Mouse (Mus musculus) midbrain, postnatal 0 days (tissue): ENCODE data around the gene Ppil1. TPM values are rescaled to one million over a fixed set of nuclear protein-coding genes. Genes with fewer than 3 reads are reported as not detected.
A peak's percentile ranks its signal among the peaks of the same experiment; 100 is the strongest.

Source experiments
- ATAC-seq: fragments of 200-750 bp; cut with Nextera tagmentation; 2 replicates; pipeline ENCODE4 v1.8.0; 2017; ENCODE audit warnings: moderate number of reproducible peaks, mild to moderate bottlenecking, moderate TSS enrichment, moderate library complexity; ENCODE audit not compliant: low FRiP score
- DNase-seq: peaks from one replicate; pipeline ENCODE4 v3.0.0-alpha.2; 2015; ENCODE audit warnings: low spot score
- H3K27ac ChIP-seq: fragments of 300-500 bp; sonication (generic); 2 replicates; pipeline ENCODE4 v1.5.1; 2014; ENCODE audit warnings: low read depth, mild to moderate bottlenecking, low read length, mixed read lengths
- H3K27me3 ChIP-seq: fragments of 300-500 bp; sonication (generic); 2 replicates; pipeline ENCODE4 v1.6.1; 2014; ENCODE audit warnings: low read length, control low read depth, mixed read lengths; ENCODE audit not compliant: insufficient read depth
- H3K36me3 ChIP-seq: fragments of 300-500 bp; sonication (generic); 2 replicates; pipeline ENCODE4 v1.6.1; 2014; ENCODE audit warnings: low read length, control low read depth, mixed read lengths; ENCODE audit not compliant: insufficient read depth
- H3K4me1 ChIP-seq: fragments of 300-500 bp; sonication (generic); 2 replicates; pipeline ENCODE4 v1.6.1; 2014; ENCODE audit warnings: mild to moderate bottlenecking, control low read depth, antibody characterized with exemption, low read length, mixed read lengths; ENCODE audit not compliant: insufficient read depth
- H3K4me2 ChIP-seq: fragments of 300-500 bp; sonication (generic); 2 replicates; pipeline ENCODE4 v1.6.1; 2014; ENCODE audit warnings: low read depth, mild to moderate bottlenecking, low read length, mixed read lengths; ENCODE audit not compliant: poor library complexity, severe bottlenecking
- H3K4me3 ChIP-seq: fragments of 300-500 bp; sonication (generic); 2 replicates; pipeline ENCODE4 v1.5.1; 2014; ENCODE audit warnings: low read depth, mild to moderate bottlenecking, low read length, moderate library complexity
- H3K9ac ChIP-seq: fragments of 300-500 bp; sonication (generic); replicated peaks from 2 replicates; pipeline ENCODE4 v1.6.1; 2014; ENCODE audit warnings: mild to moderate bottlenecking, low read length, moderate library complexity, mixed read lengths; ENCODE audit not compliant: poor library complexity, severe bottlenecking
- H3K9me3 ChIP-seq: fragments of 300-500 bp; sonication (generic); 2 replicates; pipeline ENCODE4 v1.6.1; 2016; ENCODE audit warnings: low read length, control low read depth
- CTCF ChIP-seq: IDR thresholded peaks from 2 replicates; pipeline ENCODE4 v1.5.1; 2016; ENCODE audit warnings: antibody characterized with exemption, mild to moderate bottlenecking
- whole genome bisulfite sequencing: fragments of 180-500 bp; shearing (Covaris S2); extraction: QIAGEN DNeasy Blood & Tissue Kit; methylation state at CpG from one replicate; pipeline ENCODE4 v1.1.7; 2014; 5-methylcytosine and 5-hydroxymethylcytosine counted together
- polyA plus RNA-seq: library from polyadenylated mRNA; unstranded; fragments of >200 nt; fragmentation: Nextera tagmentation; extraction: Ambion mirVana; gene quantifications from 2 replicates; pipeline ENCODE4 v1.2.1, GENCODE M21; 2015
- total RNA-seq: library from RNA; depleted of rRNA; stranded (reverse); fragments of >200 nt; gene quantifications from 2 replicates; pipeline ENCODE4 v1.2.3, GENCODE M21; 2014; rRNA removed

Ppil1 gene
- total and polyA plus RNA-seq, 2 experiments from 2014 or later = 70.3 to 95.7 TPM

DNA sequence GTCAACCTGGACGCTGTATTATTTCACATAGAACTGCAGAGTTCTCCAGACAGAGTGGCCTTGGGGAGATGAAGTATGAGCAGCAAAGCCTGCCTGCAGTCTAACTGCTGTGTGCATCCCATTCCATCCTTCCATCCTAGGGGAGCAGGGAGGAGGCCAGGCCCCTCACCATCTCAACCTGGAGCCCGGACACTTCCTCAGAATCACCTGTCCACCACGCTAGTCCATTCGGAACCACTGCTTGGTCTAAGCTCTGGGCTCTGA is 49.9 kb downstream of the Ppil1 start:
- H3K4me3 ChIP-seq = no peak overlapping the region
- H3K36me3 ChIP-seq = no peaks in the 10 kb centered on the region
- H3K4me2 ChIP-seq = no peak overlapping the region
- H3K9me3 ChIP-seq = no peaks in the 10 kb centered on the region
- H3K27me3 ChIP-seq = no peaks in the 10 kb centered on the region
- 9% methylated on average over 4 of the region's 4 CpGs for WGBS
- ATAC-seq (no peak), DNase-seq (no peak)
- peak overlapping the region; percentile 39 for H3K27ac ChIP-seq
- TF ChIP-seq CTCF = no peak
- peaks cover 22% of the 10 kb centered on the region; the same call in 1 of the 2 replicates for H3K4me1 ChIP-seq
- H3K9ac ChIP-seq = no peak overlapping the region

DNA sequence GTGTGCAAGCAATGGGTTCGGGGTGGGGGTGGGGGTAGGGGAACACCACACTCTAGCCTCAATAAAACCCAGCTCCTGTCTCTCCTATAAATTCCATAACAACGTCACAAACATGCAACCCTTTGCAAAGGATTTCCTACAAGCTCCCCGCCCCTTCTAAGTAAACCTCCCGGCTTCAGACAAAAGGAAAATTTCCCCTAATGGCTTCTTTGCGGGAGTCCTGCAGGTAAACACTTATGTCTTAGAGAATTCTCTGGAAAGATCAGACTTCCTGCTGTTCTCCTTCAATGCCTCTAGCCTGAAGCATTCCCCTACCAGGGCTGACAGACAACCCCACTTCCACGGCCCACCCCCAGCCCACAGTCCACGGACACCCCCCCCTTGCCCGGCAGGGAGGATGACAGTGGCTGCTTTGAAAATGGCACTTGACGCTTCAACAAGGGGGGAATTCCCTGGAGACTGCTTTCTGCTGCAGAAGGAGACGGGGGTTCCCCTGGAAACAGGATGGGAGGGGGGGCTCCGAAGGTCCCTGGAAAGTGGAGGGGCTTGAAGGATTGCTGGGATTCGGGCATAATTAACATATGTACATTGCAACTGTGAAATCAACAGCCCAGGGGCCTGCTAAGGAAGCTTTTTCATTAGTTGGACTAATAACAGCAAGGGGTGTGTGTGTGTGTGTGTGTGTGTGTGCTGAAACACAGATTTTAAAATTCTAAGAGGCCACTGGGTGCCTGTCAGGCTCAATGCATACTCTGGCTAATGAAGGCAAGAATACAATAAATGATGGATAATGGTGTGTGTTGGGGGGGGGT is 50.4 kb downstream of the Ppil1 start:
- Histone ChIP-seq H3K4me2 (peak overlapping the region; percentile 32), H3K27me3 (no peaks in the 10 kb centered on the region), H3K9me3 (no peaks in the 10 kb centered on the region), H3K36me3 (no peaks in the 10 kb centered on the region), H3K9ac (no peak overlapping the region), H3K27ac (peak overlapping the region; percentile 57), H3K4me3 (no peak overlapping the region), H3K4me1 (peaks cover 22% of the 10 kb centered on the region; the same call in 1 of the 2 replicates)
- no peak for TF ChIP-seq CTCF
- peak; percentile 63 for ATAC-seq
- peak; percentile 79 for DNase-seq
- 6% methylated on average over 12 of the region's 12 CpGs for WGBS

DNA sequence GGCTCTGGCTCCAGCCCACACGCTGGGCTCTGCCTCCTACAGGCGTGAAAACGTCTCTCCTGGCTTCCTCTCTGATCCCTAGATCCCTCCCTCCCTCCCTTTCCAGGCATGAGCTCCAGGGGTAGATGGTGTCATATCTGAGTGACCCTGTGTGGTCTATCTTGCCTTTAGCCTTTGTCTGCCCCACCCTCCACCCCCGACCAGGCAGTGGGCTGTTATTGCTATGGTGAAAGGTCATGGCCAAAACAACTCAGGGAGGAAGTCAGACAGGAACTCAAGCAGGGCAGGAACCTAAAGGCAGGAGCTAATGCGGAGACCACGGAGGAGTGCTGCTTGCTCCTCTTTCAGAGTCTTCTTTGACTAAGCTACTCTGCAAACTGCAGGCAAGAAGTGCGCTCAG is 52.1 kb downstream of the Ppil1 start:
- no peak for ATAC-seq
- DNase-seq = no peak
- no peak for TF ChIP-seq CTCF
- WGBS = 50% methylated on average over 7 of the region's 7 CpGs
- Histone ChIP-seq H3K4me2 (no peak overlapping the region), H3K4me1 (peaks cover 22% of the 10 kb centered on the region; the same call in 1 of the 2 replicates), H3K27me3 (no peaks in the 10 kb centered on the region), H3K36me3 (0 out of 2 replicates have a peak, but pooled peaks cover 3% of the 10 kb centered on the region), H3K27ac (no peak overlapping the region), H3K9me3 (no peaks in the 10 kb centered on the region), H3K9ac (no peak overlapping the region), H3K4me3 (no peak overlapping the region)

DNA sequence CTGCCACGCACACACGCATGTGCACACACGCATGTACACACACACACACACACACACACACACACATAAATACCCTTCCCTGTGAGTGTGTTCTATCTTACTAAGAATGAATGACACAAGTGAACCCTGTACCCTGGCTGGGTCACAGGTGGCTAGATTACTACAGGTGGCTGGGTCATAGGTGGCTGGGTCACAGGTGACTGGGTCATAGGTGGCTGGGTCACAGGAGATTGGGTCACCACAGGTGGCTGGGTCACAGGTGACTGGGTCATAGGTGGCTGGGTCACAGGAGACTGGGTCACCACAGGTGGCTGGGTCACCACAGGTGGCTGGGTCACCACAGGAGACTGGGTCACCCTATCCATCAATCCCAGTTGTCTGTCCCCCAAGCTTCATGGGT is 53.9 kb downstream of the Ppil1 start:
- Histone ChIP-seq H3K4me2 (no peak overlapping the region), H3K9me3 (no peaks in the 10 kb centered on the region), H3K27me3 (no peaks in the 10 kb centered on the region), H3K36me3 (0 out of 2 replicates have a peak, but pooled peaks cover 3% of the 10 kb centered on the region), H3K27ac (no peak overlapping the region), H3K9ac (no peak overlapping the region), H3K4me3 (no peak overlapping the region), H3K4me1 (peaks cover 21% of the 10 kb centered on the region; the same call in 1 of the 2 replicates)
- TF ChIP-seq CTCF = no peak
- DNase-seq (no peak), ATAC-seq (no peak)
- WGBS = 98% methylated on average over 3 of the region's 3 CpGs

DNA sequence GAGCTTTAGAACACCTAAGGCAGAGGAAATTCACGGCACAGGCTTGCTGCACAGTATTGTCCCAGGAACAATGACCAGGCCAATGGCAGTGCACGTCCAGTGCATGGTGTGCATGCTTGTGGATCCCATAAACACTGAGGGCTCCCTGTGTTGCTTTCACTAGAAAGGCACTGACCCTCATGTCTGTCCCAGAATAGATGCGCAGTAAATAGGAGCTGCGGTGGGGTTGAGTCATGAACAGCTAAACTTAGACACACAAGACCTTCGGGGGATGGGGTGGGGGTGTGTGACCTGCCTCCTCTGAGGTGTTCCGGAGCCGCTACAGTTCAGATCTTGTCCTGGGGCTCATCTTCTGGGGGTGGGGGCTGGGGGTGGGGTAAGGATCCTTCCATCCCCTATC is 57.9 kb downstream of the Ppil1 start:
- WGBS = 85% methylated on average over 7 of the region's 7 CpGs
- H3K4me1 ChIP-seq = no peaks in the 10 kb centered on the region
- H3K9me3 ChIP-seq = no peaks in the 10 kb centered on the region
- no peaks in the 10 kb centered on the region for H3K27me3 ChIP-seq
- H3K9ac ChIP-seq = no peak overlapping the region
- TF ChIP-seq CTCF = no peak
- no peak overlapping the region for H3K4me2 ChIP-seq
- no peak overlapping the region for H3K4me3 ChIP-seq
- ATAC-seq (no peak), DNase-seq (no peak)
- H3K27ac ChIP-seq = no peak overlapping the region
- peaks cover 14% of the 10 kb centered on the region for H3K36me3 ChIP-seq

DNA sequence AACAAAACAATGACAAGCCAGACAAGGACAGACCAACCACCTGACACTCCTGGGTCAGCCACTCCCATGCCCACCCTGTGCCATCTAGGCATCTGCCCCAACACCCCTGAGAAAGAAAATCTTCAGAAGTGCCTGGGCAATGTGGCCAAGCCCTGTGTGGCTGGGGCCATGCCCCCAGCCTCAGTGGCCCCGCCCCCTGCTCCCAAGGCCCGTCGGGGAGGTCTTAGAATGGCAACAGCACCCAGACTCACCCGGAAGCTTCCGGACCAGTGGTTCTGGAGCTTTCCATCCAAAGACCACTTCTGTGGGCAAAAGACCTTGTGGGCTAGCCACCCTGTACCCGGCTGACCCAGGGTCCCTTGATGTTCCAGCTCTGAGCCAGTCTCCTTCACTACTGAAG is 61.4 kb downstream of the Ppil1 start:
- no peak for TF ChIP-seq CTCF
- no peak overlapping the region for H3K4me3 ChIP-seq
- DNase-seq (no peak), ATAC-seq (no peak)
- H3K9ac ChIP-seq = no peak overlapping the region
- WGBS = 88% methylated on average over 6 of the region's 6 CpGs
- H3K9me3 ChIP-seq = no peaks in the 10 kb centered on the region
- 0 out of 2 replicates have a peak, but pooled peaks cover 3% of the 10 kb centered on the region for H3K4me1 ChIP-seq
- H3K27ac ChIP-seq = no peak overlapping the region
- H3K36me3 ChIP-seq = peaks cover 11% of the 10 kb centered on the region
- no peak overlapping the region for H3K4me2 ChIP-seq
- no peaks in the 10 kb centered on the region for H3K27me3 ChIP-seq

Other genes starting within 250 kb of the Ppil1 start
- 119 and 193 TPM in 2 replicates for gene Srsf3, start 231.6 kb downstream of the Ppil1 start, total RNA-seq
- gene Srsf3, start 231.6 kb downstream of the Ppil1 start, polyA plus RNA-seq = 284 and 296 TPM in 2 replicates
- 44.4 and 57.7 TPM in 2 replicates for gene Cdkn1a, start 173.2 kb downstream of the Ppil1 start, total RNA-seq
- 220 and 237 TPM in 2 replicates for gene Cdkn1a, start 173.2 kb downstream of the Ppil1 start, polyA plus RNA-seq
- gene Rab44, start 150.0 kb downstream of the Ppil1 start, total RNA-seq = not detected in 2 replicates
- gene Rab44, start 150.0 kb downstream of the Ppil1 start, polyA plus RNA-seq = not detected in 2 replicates
- 85.1 and 86.5 TPM in 2 replicates for gene Cpne5, start 26.0 kb downstream of the Ppil1 start, total RNA-seq
- gene Cpne5, start 26.0 kb downstream of the Ppil1 start, polyA plus RNA-seq = 88.9 and 90.2 TPM in 2 replicates
- gene BC004004, start 4.6 kb upstream of the Ppil1 start, total RNA-seq = 120 and 128 TPM in 2 replicates
- 146 and 152 TPM in 2 replicates for gene BC004004, start 4.6 kb upstream of the Ppil1 start, polyA plus RNA-seq
- 4.3 and 4.6 TPM in 2 replicates for gene Pi16, start 53.5 kb upstream of the Ppil1 start, total RNA-seq
- 3.3 and 4.0 TPM in 2 replicates for gene Pi16, start 53.5 kb upstream of the Ppil1 start, polyA plus RNA-seq
- gene Mtch1, start 83.7 kb upstream of the Ppil1 start, total RNA-seq = 605 and 625 TPM in 2 replicates
- gene Mtch1, start 83.7 kb upstream of the Ppil1 start, polyA plus RNA-seq = 510 and 517 TPM in 2 replicates
- gene Fgd2, start 96.7 kb upstream of the Ppil1 start, total RNA-seq = 13.4 and 27.3 TPM in 2 replicates
- 14.4 and 16.5 TPM in 2 replicates for gene Fgd2, start 96.7 kb upstream of the Ppil1 start, polyA plus RNA-seq
- gene Pim1, start 226.6 kb upstream of the Ppil1 start, total RNA-seq = 8.3 and 10.9 TPM in 2 replicates
- 10.6 and 12.7 TPM in 2 replicates for gene Pim1, start 226.6 kb upstream of the Ppil1 start, polyA plus RNA-seq